Mouse (Mus musculus) heart, adult 2 months (tissue): Measurements from ENCODE around the gene Vps13c.

Experiments used
- CTCF ChIP-seq: fragments of 200-600 bp; IDR thresholded peaks from 2 replicates; pipeline ENCODE4 v1.8.1; 2022; ENCODE audit warnings: antibody characterized with exemption, mild to moderate bottlenecking, moderate library complexity
- EP300 ChIP-seq: fragments of 200-500 bp; IDR thresholded peaks from 2 replicates; pipeline ENCODE4 v1.6.1; 2011; ENCODE audit warnings: low read depth, low read length, control low read depth; ENCODE audit not compliant: insufficient read depth
- POLR2A ChIP-seq: fragments of 200-500 bp; IDR thresholded peaks from 2 replicates; pipeline ENCODE4 v1.6.1; 2011; ENCODE audit warnings: mild to moderate bottlenecking, low read depth, low read length, control low read depth; ENCODE audit not compliant: insufficient read depth

GRCm38 (mm10) chr9:67802241-67802640 lies 38.0 kb upstream of the Vps13c start:
- TF ChIP-seq CTCF (peak; percentile 88), POLR2A (no peak), EP300 (no peak)
